Mouse (Mus musculus) thymus, adult 2 months (tissue): ENCODE data around the gene Sema3d.

Source experiments
- CTCF ChIP-seq: fragments of 200-500 bp; IDR thresholded peaks from 2 replicates; pipeline ENCODE4 v1.5.1; 2012; ENCODE audit warnings: mild to moderate bottlenecking, control low read depth, low read length, moderate library complexity, borderline replicate concordance; ENCODE audit not compliant: control insufficient read depth, poor library complexity, insufficient read depth; ENCODE audit errors: extremely low read depth
- POLR2A ChIP-seq: fragments of 200-500 bp; IDR thresholded peaks from 2 replicates; pipeline ENCODE4 v1.6.1; 2012; ENCODE audit warnings: mild to moderate bottlenecking, low read length, control low read depth, moderate library complexity; ENCODE audit not compliant: control insufficient read depth, poor library complexity, insufficient read depth; ENCODE audit errors: extremely low read depth

GRCm38 (mm10) chr5:12454946-12455345 lies 71.8 kb downstream of the Sema3d start:
- TF ChIP-seq CTCF, result no peak
- TF ChIP-seq POLR2A, result no peak
